Mouse (Mus musculus): ENCODE results near the gene Clec18a.
"Not testable (repeated sequence)": the region's sequence is repeated elsewhere in the genome, so short reads cannot be mapped to it uniquely, and the experiment has no call there.

DNA sequence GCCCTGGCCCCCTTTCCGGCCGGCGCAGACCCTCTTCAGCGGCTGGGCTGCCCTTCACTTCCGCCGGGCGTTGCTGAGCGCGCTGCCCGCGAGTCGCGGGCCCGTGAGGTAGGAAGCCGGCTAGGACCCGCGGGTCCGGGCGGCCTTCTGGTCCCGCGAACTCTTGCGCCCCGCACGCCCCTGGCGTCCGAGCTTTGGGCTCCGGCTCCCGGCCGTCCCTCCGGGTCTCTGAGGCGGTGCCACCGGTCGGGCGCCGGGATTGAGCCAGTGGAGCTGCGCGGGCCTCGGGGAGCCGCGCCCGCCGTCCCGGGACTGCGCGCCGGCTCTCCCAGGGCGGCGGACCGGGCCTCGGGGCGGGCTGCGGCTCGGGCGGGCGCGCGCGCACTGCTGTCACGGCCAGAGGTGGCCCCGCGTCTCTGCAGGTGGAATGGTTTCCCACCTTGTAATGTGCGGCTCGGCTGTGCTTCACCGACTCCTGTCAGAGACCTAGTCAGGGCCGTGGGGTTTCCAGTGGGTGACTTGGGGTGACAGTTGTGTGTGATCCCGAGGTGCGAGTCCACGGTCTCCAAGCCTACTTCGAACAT is 2.6 kb upstream of the Clec18a start:
- not testable (repeated sequence) for TF ChIP-seq POLR2A (IDR thresholded peaks at IDR 0.05; ENCODE audit: borderline replicate concordance, low read depth, low read length); CTCF (IDR thresholded peaks at IDR 0.05; ENCODE audit: low read depth, low read length)

All from bone marrow macrophage, adult 2 months (primary cell).